Mouse (Mus musculus) G1E (cell line): ENCODE data around the gene Fam222b.

Experiments used
- CTCF ChIP-seq: IDR thresholded peaks from 2 replicates; pipeline ENCODE4 v1.5.1; 2012; ENCODE audit warnings: low read depth, low read length, inconsistent platforms, mixed read lengths
- GATA1 ChIP-seq: IDR thresholded peaks from 2 replicates; pipeline ENCODE4 v1.6.1; 2012; ENCODE audit warnings: borderline replicate concordance, low read length, inconsistent platforms, mixed read lengths
- GATA2 ChIP-seq: IDR thresholded peaks from 2 replicates; pipeline ENCODE4 v1.6.1; 2012; ENCODE audit warnings: low read depth, low read length, inconsistent platforms, borderline replicate concordance
- POLR2AphosphoS5 ChIP-seq: IDR thresholded peaks from 2 replicates; pipeline ENCODE4 v1.6.1; 2012; ENCODE audit warnings: low read depth, low read length, inconsistent platforms; ENCODE audit not compliant: insufficient replicate concordance
- TAL1 ChIP-seq: conservative IDR thresholded peaks from 2 replicates; pipeline ENCODE4 v1.6.1; 2012; ENCODE audit warnings: low read depth, low read length, inconsistent platforms, mixed read lengths

GRCm38 (mm10) chr11:78182450-78182849, 88.0 kb downstream of the Fam222b start:
- no peak for TF ChIP-seq TAL1
- no peak for TF ChIP-seq CTCF
- no peak for TF ChIP-seq GATA2
- no peak for TF ChIP-seq POLR2AphosphoS5
- no peak for TF ChIP-seq GATA1
